Mouse (Mus musculus) heart, adult 9 months (tissue): ENCODE measurements around the gene Hoxd11.

Source experiments
- DNase-seq, 2 experiments: peaks; one replicate each; pipeline ENCODE4 v3.0.0; 2022; ENCODE audit warnings: low spot score in 2 of 2

The Hoxd11 gene

DNA sequence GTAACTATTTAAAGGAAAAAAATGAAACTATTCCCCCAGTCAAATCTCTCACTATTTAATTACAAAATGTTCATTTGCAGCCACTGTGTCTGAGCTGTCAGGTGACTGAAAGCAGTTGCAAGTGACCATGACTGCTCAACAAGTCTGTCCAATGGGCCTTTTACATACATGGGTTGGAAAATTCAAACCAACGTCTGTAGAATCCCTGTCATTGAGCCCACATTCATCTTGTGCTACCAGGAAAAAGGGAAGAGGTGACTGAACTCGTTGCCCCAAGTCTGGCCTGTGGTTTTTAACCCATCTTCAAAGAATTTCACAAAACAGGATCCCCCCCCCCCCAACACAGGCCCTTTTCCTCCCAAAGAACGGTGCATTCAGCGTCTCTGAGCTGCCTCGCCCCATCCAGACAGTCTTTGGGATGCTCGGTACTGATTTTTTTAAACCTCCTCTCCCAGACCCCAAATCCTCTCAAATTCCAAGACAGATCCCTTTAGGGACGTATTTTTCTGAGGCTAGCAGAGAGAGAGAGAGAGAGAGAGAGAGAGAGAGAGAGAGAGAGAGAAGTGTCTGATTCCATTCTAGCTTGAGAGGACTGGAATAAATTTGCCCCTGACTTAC, 16.6 kb downstream of the Hoxd11 start:
- DNase-seq = no peak

DNA sequence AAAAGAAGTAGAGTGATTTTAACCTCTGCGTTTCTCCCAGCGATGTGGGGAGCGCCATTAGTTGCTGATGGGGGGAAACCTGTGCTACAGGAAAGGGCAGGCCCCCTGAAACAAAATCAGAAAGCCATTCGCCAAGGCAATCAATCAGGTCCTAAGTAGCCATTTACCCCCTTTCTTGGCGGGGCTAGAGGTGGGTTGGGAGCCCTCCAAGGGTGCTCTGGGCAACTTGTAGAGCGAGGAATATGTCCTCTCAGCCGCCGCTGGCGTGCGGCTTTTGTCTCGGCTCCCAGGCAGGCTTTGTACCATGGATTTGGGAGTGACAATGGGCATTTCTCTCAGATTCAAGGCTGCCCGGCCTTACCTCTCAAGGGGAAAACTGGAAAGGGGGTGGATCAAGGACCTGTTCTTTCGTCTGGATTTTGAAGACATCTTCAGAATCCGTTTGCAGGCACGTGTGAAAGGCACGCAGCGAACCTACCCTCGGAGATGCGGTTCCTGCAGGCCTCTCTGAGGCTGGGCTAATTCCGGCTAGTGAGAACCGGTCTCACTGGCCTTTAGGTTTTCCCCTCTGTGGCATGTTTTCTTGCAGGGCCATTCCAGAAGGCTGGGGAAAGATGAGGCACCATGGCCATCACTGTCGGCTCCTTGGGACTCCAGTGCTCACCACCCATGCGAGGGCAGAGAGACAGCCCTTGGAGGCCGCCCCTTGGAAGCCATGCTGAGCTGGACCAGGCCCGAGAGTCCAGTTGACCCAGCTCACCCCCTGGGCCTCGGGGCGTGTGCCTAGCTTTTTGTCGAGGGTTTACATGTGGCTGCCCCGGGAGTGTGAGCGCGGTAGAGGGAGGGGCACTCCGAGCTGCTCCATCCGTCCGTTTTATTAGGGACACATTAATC, 17.3 kb downstream of the Hoxd11 start:
- no peak for DNase-seq

DNA sequence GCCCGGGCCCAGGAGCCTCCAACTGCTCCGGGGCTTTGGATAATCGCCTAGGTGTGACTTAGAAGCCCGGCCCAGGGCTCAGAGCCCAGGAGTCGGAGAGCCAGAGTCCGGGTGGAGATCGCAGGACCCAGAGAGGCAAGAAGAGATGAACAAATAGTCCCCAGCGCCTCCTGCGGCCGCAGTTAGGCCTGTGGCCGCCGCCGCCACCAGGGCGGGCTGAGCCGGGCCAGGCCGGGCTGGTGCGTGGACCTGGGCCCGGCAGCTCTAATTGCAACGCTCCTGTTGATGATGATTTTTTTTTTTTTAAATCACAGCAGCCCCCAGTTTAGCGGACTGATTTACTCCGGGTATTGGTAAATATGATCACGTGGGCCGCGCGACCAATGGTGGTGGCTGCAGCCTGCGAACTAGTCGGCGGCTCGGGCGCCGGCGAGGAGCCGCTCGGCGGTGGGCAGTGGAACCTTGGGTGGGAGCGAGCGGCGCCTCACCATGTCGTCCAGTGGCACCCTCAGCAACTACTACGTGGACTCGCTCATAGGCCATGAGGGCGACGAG, 18.3 kb downstream of the Hoxd11 start, which contains the start of gene Hoxd9:
Hoxd9 (plus strand) TSS at position 161 of the 555 bp plus-strand sequence.
- peak in 1 of 2 experiments; percentile 61 for DNase-seq

DNA sequence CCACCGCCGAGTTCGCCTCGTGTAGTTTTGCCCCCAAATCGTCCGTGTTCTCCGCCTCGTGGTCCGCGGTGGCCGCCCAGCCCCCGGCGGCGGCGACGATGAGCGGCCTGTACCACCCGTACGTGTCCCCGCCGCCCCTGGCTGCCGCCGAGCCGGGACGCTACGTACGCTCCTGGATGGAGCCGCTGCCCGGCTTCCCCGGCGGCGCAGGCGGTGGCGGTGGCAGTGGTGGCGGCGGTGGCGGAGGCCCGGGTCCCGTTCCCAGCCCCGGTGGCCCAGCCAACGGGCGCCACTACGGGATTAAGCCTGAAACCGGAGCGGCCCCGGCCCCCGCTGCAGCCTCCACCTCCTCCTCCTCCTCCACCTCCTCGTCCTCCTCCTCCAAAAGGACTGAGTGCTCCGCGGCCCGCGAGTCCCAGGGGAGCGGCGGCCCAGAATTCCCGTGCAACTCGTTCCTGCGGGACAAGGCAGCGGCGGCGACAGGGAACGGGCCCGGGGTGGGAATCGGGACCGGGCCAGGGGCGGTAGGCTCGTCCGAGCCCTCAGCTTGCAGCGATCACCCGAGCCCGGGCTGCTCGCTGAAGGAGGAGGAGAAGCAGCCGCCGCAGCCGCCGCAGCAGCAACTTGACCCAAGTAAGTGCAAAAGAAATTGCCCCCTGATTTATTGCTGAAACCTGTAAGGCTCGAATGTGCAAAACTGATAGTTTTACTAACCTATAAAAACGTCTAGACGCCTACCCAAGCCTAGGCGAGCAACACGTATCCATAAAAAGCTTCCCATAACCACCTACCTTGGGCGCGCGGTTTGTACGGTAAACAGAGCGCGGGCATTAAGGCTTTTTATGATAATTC, 19.1 kb downstream of the Hoxd11 start:
- DNase-seq = no peak

DNA sequence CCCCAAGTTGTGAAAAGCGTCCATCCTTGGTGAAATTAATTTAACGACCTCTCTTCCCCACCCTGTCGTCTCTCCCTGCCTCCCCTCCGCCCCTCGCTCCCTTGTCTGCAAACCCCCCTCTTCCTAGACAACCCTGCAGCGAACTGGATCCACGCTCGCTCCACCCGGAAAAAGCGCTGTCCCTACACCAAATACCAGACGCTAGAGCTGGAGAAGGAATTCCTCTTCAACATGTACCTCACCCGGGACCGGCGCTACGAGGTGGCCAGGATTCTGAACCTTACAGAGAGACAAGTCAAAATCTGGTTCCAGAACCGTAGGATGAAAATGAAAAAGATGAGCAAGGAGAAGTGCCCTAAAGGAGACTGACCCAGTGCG, 19.7 kb downstream of the Hoxd11 start:
- no peak for DNase-seq

DNA sequence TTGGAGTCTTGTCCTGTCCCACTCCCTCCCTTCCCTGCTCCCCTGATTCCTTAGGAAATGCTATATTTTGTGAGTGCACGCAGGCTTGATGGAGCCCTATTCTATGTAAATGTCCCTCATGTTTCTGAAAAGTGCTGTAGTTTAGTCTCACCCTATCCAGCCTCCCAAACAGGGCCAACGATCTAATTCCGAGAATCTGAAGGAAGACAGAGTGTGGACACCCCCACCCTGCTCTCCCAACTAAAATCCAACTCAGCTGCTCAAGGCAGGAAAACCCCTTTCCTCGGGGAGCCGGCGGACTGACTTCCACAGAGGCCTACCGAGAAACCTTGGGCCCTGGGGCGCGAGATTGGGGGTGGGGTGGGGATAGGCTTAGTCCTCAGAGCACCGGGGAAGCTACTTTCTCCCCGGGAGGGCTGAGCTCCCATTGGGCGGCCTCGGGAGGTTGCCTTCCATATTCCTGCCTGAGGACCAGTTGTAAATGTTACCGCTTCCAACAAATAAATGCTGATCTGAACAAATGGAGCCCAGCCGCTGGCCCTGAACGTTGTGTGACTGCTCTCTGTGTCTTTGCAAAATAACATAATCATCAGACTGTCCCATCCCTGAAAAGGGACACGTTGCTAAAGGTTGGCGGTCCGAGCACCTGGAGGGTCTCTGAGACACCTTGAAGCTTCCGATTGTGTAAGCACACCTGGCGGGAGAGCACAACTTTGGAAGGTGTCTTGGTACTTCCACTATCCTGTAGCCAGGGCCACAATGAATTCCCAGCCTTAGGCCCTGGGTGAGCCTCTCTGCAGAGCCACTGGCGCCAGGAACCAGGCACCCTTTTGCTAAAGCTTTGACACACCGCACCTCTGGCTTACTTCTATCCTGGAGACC, 20.5 kb downstream of the Hoxd11 start:
- no peak for DNase-seq

DNA sequence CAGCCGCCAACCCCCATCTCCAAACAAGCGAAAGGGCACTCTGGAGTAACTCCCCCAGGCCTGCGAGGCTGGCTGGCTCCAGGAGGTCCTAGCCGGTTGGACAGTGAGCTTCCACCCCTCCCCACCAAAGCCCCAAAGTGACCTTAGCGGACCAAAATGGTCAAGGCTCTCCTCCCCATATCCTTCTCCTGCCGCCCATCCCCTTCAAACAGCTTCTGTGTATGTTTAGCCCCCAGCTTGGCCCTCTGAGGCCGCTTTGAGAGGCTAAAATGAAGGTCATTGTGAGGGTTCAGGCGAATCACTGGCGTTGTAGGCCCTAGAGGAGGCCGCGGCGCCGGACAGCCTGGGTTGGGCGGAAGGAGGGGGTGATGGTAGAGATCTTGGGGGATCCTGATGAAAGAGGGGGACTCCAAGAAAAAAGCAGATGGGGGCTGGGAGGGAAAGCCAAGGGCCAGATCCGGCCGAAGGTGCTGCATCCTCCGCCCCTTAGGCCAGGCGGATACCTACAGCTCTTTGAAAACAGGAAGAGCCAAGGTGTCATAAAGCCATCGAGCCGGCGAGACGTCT, 21.3 kb downstream of the Hoxd11 start:
- DNase-seq = no peak

DNA sequence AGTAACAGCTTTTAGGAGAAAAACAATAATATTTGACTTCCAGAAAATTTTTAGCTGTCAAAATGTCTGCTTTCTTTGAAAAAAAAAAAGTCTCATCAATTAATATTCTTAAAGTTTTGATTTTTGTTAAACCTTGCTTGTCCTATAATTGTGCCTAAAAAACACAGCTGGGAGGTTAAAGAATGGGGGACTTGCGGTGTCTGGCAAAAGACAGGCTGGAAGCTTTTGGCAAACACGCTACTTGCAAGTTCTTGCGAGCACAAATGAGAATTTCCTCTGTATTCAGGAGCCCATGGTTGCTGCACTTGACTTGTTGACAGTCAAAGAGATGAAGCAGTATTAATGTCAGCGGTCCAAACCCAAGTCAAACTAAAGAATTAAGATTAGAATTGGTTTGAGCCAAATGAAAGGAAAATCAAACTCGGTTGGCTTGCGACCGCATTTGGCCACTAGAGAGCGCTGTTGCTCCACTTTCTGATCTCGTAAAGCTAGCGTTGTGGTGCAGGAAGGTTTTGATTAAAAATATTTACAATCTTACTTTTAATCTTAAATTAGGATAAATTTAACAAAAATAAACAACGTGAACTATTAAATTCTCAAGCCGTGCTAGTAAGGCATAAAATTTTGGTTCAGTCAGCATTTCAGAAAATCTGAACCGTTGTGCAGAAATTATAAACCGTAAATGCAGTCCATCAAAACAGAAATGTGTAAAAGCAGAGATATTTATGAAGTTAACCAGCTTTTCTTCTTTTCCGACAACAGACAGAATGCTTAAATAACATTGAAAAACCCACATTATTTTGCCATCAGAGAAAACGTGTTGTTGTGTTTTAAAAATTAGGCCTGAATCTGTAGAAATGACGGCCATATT, 22.8 kb downstream of the Hoxd11 start:
- peak in 1 of 2 experiments; percentile 54 for DNase-seq

DNA sequence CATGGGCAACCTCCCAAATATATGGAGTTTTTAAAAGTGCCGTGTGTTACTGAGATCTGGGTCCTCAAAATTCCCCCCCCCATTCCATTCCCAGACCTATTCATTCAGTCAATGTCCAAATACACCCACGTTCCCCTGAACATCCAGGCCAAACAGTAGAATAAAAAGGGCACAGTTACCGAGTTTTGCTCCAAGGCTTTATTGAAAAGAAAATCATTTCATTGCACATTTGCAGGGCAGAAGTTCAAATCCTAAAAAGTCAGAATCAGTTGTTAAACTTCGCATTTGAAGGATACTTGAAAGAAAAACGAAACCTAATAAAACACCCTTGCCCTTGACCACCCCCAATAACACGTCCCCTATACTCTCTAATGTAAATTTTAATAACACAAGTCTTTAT, 23.5 kb downstream of the Hoxd11 start:
- DNase-seq = no peak

DNA sequence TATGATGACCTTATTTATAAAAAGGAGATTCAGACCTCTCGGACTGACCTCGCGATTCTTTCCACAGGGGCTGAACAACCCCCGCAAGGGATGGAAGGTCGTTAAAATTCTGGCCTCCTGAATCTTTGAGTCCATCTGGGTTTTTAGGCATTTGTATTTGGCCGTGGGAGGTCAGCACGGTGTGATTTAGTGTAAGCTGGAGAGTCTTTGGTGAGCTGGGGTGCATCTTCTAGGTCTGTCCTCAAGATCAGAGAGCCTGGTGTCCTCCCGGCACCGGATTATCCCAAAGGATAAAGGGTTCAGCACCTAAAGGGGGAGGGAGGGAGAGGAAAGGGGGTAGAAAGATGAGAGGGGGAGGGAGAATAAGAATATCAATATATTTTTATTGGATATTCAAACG, 24.0 kb downstream of the Hoxd11 start:
- DNase-seq = no peak

DNA sequence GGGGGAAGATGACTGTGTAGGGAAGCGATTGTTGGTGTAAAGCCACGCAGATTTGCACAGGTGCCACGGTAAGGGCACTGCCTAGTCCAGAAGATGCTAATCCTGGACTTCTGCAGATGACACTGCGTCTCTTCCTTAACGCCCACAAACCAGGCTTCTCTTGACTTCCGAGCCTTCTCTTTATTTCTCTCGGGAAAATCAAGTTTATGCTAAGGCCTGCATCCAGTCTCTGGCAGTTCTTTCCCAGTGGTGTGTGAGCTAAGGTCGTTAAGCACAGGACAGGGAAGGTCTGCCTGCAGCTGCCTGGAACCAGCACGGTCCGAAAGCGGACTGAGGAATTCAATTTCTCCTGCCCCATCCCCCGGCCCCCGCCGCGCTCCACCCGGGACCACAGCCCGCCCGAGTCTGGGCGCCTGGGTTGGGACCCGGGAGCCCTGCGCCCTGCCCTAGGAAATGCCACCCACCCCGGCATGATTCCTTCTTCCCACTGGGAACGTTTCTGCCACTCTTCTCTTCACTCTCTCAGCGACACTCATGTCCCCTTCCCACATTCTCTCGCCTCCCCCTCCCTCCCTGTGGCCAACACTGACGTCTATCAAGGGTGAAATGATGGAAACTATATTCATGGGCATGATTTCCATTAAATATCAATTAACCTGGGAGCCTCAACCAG, 24.5 kb downstream of the Hoxd11 start:
- no peak for DNase-seq

DNA sequence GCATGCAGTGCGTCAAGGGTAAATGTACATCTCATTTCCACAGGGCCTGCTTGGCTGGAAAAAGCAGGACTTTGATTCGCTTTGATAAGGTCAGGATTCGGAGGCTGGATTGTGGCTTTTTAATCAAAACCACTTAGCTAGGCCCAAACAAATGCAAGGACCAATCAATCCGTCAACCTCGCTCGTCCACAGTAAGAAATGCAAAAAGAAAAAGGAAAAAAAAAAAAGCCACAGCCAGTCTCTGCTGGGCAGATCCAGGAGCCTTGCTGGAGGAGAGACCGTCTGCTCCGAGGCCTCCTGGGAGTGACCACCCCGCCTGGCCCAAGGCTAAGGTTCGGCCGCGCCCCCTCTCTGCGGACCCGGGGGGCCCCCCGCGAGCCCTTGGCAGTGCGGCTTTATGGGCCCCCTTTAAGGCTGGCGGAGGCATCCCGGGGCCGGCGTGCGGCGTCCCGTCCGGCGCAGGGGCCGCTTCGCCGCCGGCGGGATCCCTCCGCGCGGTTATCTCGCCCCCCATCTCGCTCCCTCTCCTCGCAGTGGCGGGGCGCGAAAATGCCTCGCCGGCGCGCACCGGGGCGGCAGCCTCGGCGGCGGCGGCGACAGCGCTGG, 25.1 kb downstream of the Hoxd11 start, which contains the start of gene Hoxd8:
Hoxd8 (plus strand) TSS at position 223 of the 606 bp plus-strand sequence.
- DNase-seq = no peak

DNA sequence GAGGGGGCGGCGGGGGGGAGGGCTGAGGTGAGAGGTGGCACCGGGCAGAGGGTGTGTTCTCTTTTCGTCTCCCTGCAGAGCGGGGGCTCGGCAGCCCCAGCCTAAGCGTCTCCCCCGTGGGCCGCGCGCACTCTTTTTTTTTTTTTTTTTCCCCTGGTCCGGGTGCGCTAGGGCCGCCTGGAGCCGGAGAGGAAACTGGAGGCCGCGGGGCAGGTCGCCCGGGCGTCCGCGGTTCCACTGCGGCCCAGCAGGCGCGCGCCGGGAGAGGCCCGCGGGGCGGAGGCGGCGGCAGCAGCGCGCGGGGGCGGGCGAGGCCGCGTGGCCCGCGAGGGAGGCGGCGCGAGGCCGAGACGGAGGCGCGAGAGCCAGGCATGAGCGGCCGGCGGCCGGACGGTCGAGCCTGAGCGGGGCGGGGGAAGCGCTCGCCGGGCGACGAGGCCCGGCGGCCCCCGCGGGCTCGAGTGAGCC, 25.7 kb downstream of the Hoxd11 start:
- no peak for DNase-seq

DNA sequence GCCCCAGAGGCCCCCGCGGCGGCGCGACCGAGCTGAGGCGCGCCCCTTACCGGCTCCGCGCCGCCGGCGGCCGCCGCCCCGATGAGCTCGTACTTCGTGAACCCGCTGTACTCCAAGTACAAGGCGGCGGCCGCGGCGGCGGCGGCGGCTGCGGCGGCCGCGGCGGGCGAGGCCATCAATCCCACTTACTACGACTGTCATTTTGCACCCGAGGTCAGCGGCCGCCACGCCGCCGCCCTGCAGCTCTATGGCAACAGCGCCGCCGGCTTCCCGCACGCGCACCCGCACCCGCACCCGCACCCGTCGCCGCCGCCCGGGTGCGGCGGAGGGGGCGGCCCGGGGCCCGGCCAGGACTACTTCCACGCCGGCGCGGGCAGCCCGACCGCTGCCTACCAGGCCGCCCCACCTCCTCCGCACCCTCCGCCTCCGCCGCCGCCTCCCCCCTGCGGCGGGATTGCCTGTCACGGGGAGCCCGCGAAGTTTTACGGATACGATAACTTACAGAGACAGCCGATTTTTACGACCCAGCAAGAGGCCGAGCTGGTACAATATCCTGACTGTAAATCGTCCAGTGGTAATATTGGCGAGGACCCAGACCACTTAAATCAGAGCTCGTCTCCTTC, 26.2 kb downstream of the Hoxd11 start:
- DNase-seq = no peak

DNA sequence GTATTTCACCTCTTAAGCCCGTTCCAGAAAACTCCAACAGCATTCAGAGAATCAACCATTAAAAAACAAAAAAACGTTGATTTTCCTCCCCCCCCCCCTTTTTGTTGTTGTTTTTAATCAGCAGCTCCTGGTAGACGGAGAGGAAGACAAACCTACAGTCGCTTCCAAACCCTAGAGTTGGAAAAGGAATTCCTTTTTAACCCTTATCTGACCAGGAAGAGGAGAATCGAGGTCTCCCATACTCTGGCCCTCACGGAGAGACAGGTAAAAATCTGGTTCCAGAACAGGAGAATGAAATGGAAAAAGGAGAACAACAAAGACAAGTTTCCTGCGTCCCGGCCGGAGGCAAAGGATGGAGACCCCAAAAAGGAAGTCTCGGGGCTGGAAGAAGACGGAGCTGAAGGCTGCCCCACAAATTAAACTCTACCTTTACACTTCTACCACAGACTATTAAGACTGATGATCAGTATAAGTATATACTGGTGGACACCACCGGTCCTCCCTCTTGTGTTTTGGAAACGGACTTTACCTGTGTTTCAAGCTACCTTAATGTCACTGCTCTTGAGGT, 27.1 kb downstream of the Hoxd11 start:
- no peak for DNase-seq

DNA sequence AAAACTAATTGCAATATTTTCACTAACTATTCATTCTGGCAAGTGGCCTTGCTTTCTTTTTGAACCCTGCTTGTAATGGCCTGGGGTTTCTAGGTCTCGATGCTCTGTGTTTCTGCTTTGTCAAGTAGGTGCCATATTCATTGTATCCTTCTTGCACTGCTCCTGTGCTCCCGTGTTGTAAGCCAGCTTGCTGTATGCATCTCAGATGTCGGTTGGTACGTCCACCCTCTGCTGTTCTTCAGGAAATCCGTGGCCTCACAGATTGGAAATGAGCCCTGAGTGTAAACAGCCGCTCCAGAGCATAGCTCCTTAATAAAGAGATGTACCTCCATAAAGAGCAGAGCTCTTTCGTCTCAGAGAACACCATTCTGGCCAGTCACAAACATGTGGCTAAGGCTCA, 28.2 kb downstream of the Hoxd11 start:
- DNase-seq = no peak

DNA sequence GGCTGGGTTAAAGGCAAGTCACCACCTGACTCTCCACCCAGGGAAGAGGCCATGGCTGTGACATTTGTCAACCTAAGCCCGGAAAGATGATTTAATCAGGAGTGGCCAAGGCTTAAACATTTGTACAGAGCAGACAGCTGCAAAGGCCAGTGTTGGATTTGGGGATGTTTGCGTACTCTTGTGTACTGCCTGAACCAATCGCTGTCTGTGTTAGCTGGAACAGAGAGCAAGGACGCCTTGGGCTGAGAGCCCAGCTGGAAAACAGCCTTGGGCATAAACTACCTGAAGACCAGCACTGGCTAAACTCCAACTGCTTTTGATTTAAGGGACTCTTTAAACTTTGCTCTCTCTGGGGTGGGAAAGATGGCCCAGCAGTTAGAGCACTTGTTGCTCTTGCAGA, 29.3 kb downstream of the Hoxd11 start:
- no peak for DNase-seq
